Mouse (Mus musculus): ENCODE results near the gene Txnl4b.

Gene Txnl4b

DNA sequence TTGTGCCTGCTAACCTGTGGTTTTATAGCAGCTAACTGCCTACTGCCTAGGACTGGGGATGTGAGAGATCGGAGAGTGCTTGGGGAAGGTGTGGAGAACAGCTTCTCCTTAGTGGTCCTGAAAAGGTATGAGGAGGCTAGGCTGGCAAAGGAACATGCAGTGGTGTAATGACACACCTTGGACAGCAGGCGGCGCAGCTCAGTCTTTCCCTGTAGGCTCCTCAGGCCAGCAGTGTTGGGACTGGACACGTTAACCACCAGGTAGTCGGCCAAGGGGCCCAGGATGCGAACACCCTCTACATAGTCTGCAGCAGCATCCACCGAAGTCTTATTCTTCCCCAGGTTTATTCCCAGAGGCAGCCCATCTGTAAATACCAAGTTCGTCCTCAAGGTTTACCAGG lies 30.2 kb downstream of the Txnl4b start:
- DNase-seq (ENCODE audit: low read depth, low spot score) = peak; percentile 73

DNA sequence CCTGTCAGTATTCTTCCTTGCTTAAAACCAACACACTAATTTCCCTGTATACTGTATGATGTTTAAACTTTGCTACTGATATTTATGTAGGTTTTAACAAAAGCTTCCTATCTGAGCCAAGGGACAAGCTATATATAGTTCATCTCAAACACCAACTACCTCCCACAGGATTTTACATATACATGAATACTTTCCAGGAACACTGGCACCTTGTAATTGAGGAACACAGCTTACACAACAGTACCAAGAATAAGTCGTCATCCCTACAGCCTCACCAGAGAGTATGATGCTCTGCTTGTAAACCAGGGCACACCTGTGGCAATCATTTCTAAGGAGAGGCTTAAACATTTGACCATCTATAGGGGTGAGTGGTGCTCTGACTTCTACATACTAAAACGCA lies 41.0 kb downstream of the Txnl4b start:
- DNase-seq (ENCODE audit: low read depth, low spot score) = no peak

DNA sequence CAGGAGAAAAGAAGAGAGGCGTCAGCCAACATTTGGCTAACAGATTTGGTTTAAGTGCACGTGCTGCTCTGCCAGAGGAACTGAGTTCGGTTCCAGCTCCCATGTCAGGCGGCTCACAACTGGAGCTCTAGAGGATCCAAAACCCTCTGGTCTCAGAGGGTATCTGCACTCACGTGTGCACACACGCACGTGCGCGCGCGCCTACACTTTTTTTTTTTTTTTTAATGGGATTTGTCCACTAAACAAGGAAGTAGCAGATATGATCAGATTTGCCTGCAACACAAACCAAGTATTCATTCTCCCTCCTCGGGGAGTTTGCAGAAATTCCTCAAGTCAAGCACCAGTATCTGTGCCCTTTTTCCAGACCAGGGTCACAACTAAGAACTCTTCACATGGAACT lies 42.0 kb downstream of the Txnl4b start:
- peak; percentile 60 for DNase-seq (ENCODE audit: low read depth, low spot score)

DNA sequence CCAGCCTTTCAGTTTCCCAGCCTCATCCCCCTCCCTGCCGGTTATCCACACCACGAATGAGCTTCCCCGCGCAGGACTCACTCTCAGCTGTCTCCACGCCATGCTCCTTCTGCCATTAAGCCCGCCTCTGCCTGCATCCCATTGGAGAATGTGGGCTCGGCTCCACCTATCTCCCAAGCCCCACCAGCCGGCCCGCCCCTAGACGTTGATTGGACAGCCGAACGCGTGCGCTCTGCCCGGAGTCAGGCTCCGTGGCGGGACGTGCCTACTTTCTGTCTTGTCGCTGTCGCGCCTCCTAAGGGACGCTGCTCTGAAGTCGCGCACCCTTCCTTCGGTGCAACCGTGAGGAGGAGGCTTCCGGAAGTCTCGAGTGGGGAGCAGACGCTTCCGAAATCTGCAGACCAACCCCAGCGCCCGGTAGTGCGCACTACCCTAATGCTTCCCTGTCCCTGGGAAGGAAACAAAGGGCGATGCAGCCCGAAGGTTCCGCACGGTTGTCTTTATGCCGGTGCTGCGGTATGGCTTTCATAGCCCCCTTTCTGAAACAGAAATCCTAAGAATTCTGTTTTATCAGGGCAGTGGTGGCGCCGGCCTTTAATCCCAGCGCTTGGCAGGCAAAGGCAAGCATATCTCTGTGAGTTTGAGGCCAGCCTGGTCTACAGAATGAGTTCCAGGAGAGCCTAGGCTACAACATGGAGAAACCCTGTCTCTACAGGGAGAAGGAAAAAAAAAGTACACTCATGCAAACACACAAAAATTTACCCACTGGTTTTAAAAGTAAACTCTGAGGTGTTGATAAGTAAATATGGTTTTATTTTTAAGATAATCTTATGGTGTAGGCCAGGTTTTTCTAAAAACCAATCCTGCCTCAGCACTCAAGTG lies 42.8 kb downstream of the Txnl4b start, which contains the start of gene Dhodh:
TSS of gene Dhodh (minus strand) at position 403 of the 882 bp plus-strand sequence.
- DNase-seq (ENCODE audit: low read depth, low spot score) = peak; percentile 99

DNA sequence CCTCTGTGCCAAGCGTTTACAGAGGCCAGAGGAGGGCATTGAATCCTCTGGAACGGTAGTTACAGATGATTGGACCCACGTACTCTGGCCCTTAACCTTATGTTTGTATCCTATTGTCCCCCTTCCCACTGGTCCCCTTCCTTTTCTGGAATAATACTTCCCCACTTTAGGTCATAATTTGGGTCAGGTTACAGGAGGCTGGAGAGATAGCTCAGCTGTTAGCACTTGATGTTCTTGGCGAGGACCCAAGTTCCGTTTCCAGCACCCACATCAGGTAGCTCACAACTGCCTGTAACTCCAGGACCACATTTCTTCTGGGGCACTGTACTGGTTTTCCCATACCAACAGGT lies 43.4 kb downstream of the Txnl4b start:
- peak; percentile 27 for DNase-seq (ENCODE audit: low read depth, low spot score)

DNA sequence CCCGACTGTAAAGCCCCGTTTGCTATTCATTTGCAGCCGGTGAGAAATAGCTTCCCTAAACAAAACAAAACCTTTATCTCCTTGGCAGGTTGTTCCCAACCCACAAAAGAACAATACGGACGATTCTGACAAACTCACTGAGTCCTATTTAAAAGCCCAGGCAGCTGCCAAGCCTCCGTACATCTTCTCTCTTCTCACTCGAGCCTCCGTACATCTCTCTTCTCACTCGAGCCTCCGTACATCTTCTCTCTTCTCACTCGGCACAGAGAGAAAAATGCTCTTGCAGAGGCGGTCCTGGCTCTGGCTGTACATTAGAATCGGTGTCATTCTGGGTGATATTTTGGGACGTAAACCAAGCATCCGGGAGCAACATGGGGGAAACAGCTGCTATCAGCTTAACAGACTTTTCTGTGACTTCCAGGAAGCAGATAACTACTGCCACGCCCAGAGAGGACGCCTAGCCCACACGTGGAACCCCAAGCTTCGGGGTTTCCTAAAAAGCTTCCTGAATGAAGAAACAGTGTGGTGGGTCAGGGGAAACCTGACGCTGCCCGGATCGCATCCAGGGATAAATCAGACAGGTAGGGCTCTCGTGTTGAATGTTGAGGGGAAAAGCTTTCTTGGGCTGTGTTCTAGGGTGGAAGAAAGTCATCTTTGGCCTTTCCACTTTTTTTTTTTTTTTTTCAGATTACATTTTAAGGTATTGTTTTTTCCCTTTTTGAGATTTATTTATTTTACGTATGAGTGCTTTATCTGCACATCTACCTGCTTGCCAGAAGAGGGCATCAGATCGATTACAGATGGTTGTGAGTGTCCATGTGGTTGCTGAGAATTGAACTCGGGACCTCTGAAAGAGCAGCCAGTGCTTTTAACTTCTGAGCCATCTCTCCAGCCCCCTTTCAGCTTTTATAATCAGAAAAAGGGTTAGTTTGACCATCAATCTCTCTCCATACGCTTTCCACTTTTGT lies 48.8 kb downstream of the Txnl4b start, which contains the start of gene Pkd1l3:
TSS of gene Pkd1l3 (plus strand) at position 275 of the 968 bp plus-strand sequence.
- DNase-seq (ENCODE audit: low read depth, low spot score) = peak; percentile 53

DNA sequence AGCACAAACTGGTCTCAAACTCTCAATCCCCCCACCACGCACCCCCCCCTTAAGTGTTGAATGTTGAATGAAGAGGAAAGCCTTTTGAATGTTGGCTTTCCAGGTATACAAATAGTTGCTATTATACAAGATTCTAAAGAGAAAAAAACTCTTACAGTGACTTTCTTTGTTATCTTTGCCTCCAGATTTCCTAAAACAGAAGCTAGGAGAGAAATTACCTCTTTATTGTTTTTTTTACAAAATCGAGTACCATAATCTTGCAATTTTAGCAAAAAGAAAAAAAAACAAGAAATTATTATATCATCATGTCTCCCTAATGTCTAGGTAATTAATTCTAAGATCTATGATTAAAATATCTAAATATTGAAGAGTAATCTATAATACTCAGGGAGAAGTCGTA lies 49.9 kb downstream of the Txnl4b start:
- no peak for DNase-seq (ENCODE audit: low read depth, low spot score)
